Mouse (Mus musculus): ENCODE data around the gene Tnrc6b. TPM values are rescaled to one million over a fixed set of nuclear protein-coding genes. Genes with fewer than 3 reads are reported as not detected.

The Tnrc6b gene
- polyA plus RNA-seq, 1 experiment from 2014 or later: 36.8 TPM

DNA sequence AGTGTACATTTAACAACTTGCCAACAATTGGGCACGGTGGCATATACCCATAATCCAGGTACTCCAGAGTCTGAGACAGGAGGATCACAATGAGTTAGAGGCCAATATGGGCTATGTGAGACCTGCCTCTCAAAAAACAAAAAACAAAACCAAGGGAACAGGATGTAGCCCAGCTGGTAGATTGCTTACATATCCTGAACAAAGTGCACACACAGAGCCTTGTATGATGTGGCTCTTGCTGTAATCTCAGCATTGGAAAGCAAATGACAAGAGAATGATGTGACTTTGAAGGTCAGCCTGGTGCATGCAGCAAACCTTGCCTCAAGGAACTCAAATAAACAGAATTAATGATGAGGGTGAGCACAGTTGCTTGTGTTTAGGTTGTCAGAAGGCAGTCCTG is 30.7 kb downstream of the Tnrc6b start:
- no peak for ATAC-seq (ENCODE audit: insufficient number of reproducible peaks, low FRiP score)
- WGBS: 68% methylated on average over 1 of the region's 1 CpGs
- H3K4me2 ChIP-seq: no peak overlapping the region
- H3K9me3 ChIP-seq (replicated peaks): no peaks in the 10 kb centered on the region
- no peaks in the 10 kb centered on the region for H3K27me3 ChIP-seq (replicated peaks)
- no peak overlapping the region for H3K27ac ChIP-seq (ENCODE audit: poor library complexity, severe bottlenecking)
- no peak overlapping the region for H3K9ac ChIP-seq
- H3K36me3 ChIP-seq: no peaks in the 10 kb centered on the region
- 0 out of 2 replicates have a peak, but pooled peaks cover 5% of the 10 kb centered on the region for H3K4me1 ChIP-seq (replicated peaks)
- H3K4me3 ChIP-seq: no peak overlapping the region

DNA sequence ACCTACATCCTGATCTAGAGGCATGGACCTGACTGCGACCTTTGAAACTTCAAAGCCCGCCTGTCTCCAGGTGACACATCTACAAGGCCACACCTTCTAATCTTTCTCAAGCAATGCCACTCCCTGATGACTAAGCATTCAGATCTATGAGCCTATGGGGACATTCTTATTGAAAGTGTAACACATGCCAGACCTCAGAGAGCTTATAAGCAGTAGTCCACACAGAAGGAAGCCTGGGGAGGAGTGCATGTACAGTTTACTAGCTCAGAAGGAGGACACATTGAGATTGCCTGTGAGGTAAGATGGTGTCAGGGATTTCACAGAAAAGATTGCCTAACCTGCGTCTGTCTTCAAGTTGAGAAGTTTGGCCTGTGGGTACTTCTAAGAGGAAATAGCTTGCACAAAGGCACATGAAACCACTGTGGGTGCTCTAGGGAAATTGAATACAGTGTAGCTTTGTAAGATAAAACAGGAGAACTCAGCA is 31.9 kb downstream of the Tnrc6b start:
- peak; percentile 17; the same call in 1 of the 2 replicates for ATAC-seq (ENCODE audit: insufficient number of reproducible peaks, low FRiP score)
- Histone ChIP-seq H3K36me3 (no peaks in the 10 kb centered on the region), H3K27me3 (replicated peaks) (no peaks in the 10 kb centered on the region), H3K27ac (ENCODE audit: poor library complexity, severe bottlenecking) (no peak overlapping the region), H3K9ac (no peak overlapping the region), H3K9me3 (replicated peaks) (no peaks in the 10 kb centered on the region), H3K4me1 (replicated peaks) (0 out of 2 replicates have a peak, but pooled peaks cover 5% of the 10 kb centered on the region), H3K4me3 (no peak overlapping the region), H3K4me2 (no peak overlapping the region)
- WGBS: 78% methylated on average over 3 of the region's 3 CpGs

DNA sequence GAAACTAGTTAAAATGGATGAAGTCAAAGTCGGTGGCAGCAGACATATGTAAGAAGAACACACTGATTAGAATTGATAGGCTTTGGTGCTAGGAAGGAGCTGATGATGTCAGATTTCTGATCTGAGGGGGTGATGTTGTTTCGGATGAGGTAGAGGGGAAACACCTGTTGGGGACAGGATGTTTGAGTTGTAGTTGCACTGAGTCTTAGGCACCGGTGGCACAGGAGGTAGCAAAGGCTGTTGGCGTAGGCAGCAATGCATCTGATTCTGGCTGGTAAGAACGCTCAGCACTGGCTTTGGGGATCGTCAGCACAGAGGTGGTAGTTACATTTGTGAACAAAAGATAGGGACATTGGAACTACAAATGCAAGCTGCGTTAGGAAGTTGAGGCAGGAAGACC is 32.5 kb downstream of the Tnrc6b start:
- Histone ChIP-seq H3K4me1 (replicated peaks) (0 out of 2 replicates have a peak, but pooled peaks cover 5% of the 10 kb centered on the region), H3K27ac (ENCODE audit: poor library complexity, severe bottlenecking) (no peak overlapping the region), H3K36me3 (no peaks in the 10 kb centered on the region), H3K27me3 (replicated peaks) (no peaks in the 10 kb centered on the region), H3K4me3 (no peak overlapping the region; the same call in 1 of the 2 replicates), H3K9ac (no peak overlapping the region), H3K9me3 (replicated peaks) (no peaks in the 10 kb centered on the region), H3K4me2 (peak overlapping the region; percentile 22; the same call in 1 of the 2 replicates)
- WGBS: 70% methylated on average over 7 of the region's 7 CpGs
- ATAC-seq (ENCODE audit: insufficient number of reproducible peaks, low FRiP score): no peak

DNA sequence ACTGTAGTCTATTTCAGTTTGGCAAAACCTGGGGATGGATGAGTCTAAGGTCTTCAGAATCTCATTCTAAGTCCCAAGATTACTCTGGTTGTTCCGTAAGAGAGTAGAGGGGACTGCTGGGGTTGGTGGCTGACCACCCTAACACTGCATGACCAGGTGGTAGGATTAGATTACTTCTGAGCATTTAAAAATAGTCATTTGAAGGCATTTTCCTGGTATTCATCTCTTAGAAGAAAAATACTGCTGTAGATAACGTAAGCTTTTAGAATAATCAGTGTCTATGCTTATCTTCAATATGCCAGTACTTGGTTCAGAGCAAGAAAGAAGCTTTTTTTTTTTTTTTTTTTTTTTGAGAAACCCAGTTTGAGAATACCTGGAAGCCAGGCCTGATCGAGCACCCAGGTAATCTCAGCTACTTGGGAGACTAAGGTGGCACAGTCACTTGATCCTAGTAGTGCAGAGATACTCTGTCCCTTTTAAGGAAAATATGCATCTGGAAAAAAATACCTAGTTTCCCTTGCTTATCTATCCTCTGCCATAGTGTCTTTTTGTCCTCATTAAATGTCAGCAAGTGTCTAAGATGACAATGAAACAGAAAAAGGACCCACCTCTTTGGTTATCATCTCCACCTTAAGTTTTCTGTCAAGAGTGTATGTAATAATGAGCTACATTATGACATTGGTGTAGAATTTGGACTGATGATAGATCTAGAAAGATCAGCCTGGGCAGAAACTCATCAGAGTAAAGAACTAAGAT is 33.7 kb downstream of the Tnrc6b start:
- Histone ChIP-seq H3K27ac (ENCODE audit: poor library complexity, severe bottlenecking) (no peak overlapping the region), H3K4me1 (replicated peaks) (0 out of 2 replicates have a peak, but pooled peaks cover under 1% of the 10 kb centered on the region), H3K4me2 (0 out of 2 replicates have a peak overlapping the region, but pooled peaks have one; percentile 19), H3K36me3 (no peaks in the 10 kb centered on the region), H3K9me3 (replicated peaks) (no peaks in the 10 kb centered on the region), H3K9ac (no peak overlapping the region), H3K27me3 (replicated peaks) (no peaks in the 10 kb centered on the region), H3K4me3 (no peak overlapping the region)
- WGBS: 61% methylated on average over 3 of the region's 3 CpGs
- no peak for ATAC-seq (ENCODE audit: insufficient number of reproducible peaks, low FRiP score)

DNA sequence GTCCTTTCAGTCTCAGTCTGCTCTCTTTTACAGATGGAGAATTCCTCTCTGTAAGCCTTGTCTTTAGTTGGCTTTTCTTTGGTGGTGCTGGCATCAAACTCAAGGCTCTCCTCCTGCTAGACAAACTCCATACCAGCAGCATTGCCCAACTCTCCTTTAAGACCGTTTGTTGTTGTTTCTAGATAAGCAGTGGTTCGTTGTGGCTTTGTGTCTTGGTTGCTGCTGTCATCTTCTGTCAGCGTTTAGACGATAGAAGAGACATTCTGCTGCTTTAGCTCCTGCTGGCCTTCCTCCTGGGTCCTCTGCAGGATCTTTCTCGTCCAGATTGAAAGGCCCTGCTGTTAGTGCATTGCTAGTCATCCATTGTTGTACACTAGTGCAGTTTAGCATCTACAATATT is 37.9 kb downstream of the Tnrc6b start:
- H3K36me3 ChIP-seq: no peaks in the 10 kb centered on the region
- H3K9ac ChIP-seq: no peak overlapping the region
- H3K4me3 ChIP-seq: no peak overlapping the region
- H3K4me2 ChIP-seq: no peak overlapping the region
- H3K27ac ChIP-seq (ENCODE audit: poor library complexity, severe bottlenecking): no peak overlapping the region
- no peaks in the 10 kb centered on the region for H3K4me1 ChIP-seq (replicated peaks)
- peak; percentile 74; the same call in 1 of the 2 replicates for ATAC-seq (ENCODE audit: insufficient number of reproducible peaks, low FRiP score)
- H3K9me3 ChIP-seq (replicated peaks): no peaks in the 10 kb centered on the region
- WGBS: 10% methylated on average over 5 of the region's 5 CpGs
- no peaks in the 10 kb centered on the region for H3K27me3 ChIP-seq (replicated peaks)

DNA sequence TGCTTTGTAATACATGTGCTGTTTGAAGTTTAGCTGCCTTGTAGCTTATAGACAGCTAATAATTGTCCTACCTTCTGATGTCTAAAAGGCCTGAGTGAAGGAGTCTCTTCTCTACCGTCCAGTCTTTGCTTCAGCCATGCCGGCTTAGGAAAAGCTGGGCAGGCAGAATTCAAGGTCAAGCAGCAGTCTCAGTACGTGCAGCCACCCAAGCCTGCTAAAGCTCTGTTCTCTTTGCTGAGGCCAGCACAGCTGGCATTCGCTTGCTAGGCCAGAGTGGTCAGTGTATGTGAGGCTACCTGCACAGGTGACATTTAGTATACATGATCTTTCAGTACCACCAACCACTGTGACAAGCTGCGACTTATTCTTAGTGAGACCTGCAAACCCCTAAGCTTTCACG is 42.2 kb downstream of the Tnrc6b start:
- Histone ChIP-seq H3K9ac (no peak overlapping the region), H3K27me3 (replicated peaks) (no peaks in the 10 kb centered on the region), H3K9me3 (replicated peaks) (no peaks in the 10 kb centered on the region), H3K4me1 (replicated peaks) (no peaks in the 10 kb centered on the region), H3K4me2 (no peak overlapping the region), H3K27ac (ENCODE audit: poor library complexity, severe bottlenecking) (no peak overlapping the region), H3K4me3 (no peak overlapping the region), H3K36me3 (peaks cover 7% of the 10 kb centered on the region; the same call in 1 of the 2 replicates)
- WGBS: 64% methylated on average over 6 of the region's 6 CpGs
- no peak for ATAC-seq (ENCODE audit: insufficient number of reproducible peaks, low FRiP score)

DNA sequence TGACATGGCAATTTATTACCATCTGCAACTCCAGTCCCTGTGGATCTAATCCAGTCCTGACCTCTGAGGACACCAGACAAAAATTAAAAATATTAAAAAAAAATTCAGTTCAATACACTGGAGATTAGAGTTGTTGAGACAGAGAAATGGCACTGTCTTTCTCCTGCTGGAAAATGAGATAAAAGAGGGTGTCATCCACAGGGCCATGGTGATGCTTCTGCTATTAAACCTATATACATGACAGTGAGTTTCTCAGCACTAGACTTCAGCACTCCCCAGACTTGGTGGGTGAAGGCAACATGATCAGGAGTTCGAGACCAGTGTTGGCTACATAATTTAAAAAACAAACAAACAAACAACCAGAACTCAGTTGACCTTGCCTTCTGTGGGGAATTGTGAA is 43.0 kb downstream of the Tnrc6b start:
- peaks cover 7% of the 10 kb centered on the region; the same call in 1 of the 2 replicates for H3K36me3 ChIP-seq
- no peak overlapping the region for H3K27ac ChIP-seq (ENCODE audit: poor library complexity, severe bottlenecking)
- no peak overlapping the region for H3K9ac ChIP-seq
- WGBS: 91% methylated on average over 1 of the region's 1 CpGs
- H3K4me3 ChIP-seq: no peak overlapping the region
- no peak for ATAC-seq (ENCODE audit: insufficient number of reproducible peaks, low FRiP score)
- H3K4me2 ChIP-seq: no peak overlapping the region
- no peaks in the 10 kb centered on the region for H3K4me1 ChIP-seq (replicated peaks)
- H3K27me3 ChIP-seq (replicated peaks): no peaks in the 10 kb centered on the region
- H3K9me3 ChIP-seq (replicated peaks): no peaks in the 10 kb centered on the region

DNA sequence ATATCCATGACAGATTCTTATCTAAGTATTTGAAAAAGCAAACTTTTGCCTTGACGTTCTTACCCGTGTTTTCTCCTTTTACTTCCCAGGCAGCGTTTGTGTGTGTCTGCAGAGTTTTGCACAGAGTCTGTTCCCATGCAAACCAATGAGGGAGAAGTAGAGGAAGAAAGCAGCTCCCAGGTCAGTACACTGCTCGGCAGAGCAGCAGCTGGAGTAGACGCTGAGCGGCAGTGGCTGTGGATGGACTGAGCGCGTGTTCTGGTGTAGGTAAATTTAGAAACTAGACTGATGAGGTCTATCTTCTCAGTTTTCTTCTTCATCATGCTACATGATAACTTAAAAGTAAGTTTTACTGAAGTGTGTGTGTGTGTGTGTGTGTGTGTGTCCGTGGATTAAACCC is 48.3 kb downstream of the Tnrc6b start:
- H3K9me3 ChIP-seq (replicated peaks): no peaks in the 10 kb centered on the region
- no peak overlapping the region for H3K27ac ChIP-seq (ENCODE audit: poor library complexity, severe bottlenecking)
- no peak overlapping the region for H3K4me2 ChIP-seq
- H3K4me3 ChIP-seq: no peak overlapping the region
- no peak overlapping the region for H3K9ac ChIP-seq
- H3K4me1 ChIP-seq (replicated peaks): no peaks in the 10 kb centered on the region
- no peaks in the 10 kb centered on the region for H3K27me3 ChIP-seq (replicated peaks)
- WGBS: 80% methylated on average over 9 of the region's 9 CpGs
- peaks cover 10% of the 10 kb centered on the region; the same call in 1 of the 2 replicates for H3K36me3 ChIP-seq
- no peak for ATAC-seq (ENCODE audit: insufficient number of reproducible peaks, low FRiP score)

DNA sequence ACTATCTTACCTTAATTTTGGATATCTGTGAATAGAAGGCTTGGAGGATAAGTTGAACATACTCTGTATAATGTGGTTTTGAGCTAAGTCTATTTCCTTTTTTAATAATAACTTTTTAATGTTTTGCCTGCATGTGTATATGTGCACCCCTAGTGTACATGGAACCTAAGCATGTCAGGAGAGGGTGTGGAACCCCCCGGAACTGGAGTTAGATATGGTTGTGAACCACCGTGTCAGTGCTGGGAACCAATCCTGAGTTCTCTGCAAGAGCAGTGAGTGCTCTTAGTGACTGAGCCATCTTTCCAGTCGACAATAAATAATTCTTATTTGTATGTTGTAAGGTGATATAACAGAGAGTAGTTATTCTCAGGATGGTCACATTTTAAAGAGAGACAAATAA is 49.4 kb downstream of the Tnrc6b start:
- Histone ChIP-seq H3K4me3 (no peak overlapping the region), H3K4me1 (replicated peaks) (no peaks in the 10 kb centered on the region), H3K4me2 (no peak overlapping the region), H3K27ac (ENCODE audit: poor library complexity, severe bottlenecking) (no peak overlapping the region), H3K27me3 (replicated peaks) (no peaks in the 10 kb centered on the region), H3K36me3 (peaks cover 7% of the 10 kb centered on the region; the same call in 1 of the 2 replicates), H3K9me3 (replicated peaks) (no peaks in the 10 kb centered on the region), H3K9ac (no peak overlapping the region)
- 83% methylated on average over 3 of the region's 3 CpGs for WGBS
- no peak for ATAC-seq (ENCODE audit: insufficient number of reproducible peaks, low FRiP score)

DNA sequence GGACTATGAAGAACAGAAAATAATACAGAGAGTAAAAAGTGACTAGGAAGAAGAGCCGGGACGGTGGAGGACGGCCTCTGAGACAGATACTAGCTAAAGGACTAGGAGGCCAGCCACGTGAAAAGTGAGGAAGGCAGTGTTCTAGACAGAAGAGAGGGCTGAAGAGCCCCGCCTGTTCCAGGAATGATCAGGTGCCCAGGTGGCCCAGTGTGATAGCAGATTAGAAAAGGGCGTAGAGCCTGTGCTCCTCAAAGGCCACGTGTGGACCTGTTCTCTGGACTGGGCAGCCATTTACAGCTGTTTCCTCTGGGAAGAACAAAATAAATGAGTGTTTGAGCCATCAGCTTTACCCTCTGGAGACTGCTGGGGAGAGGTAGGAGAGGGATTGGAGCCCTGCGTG is 49.8 kb downstream of the Tnrc6b start:
- WGBS: 62% methylated on average over 8 of the region's 8 CpGs

DNA sequence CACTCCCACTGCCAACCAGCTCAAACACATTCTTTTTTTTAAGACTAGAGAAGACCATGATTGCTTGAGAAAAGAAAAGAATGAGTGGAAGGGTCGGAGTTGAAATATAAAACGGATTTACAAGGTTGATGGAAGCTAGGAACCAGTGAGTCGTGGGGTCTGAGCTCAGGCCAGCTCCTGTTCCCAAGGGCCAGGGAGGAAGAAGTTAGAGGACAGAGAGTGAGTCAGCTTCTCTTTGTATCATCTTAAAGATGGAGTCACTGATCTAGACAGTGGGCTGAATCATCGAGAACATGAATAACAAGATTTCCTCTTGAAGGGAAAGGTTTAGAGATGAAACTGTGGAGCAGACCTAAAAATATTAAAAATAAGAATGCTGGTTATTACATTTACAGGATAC is 51.5 kb downstream of the Tnrc6b start:
- Histone ChIP-seq H3K4me2 (no peak overlapping the region), H3K9me3 (replicated peaks) (no peaks in the 10 kb centered on the region), H3K27ac (ENCODE audit: poor library complexity, severe bottlenecking) (no peak overlapping the region), H3K36me3 (peaks cover 3% of the 10 kb centered on the region; the same call in 1 of the 2 replicates), H3K9ac (no peak overlapping the region), H3K4me3 (no peak overlapping the region), H3K4me1 (replicated peaks) (no peaks in the 10 kb centered on the region), H3K27me3 (replicated peaks) (no peaks in the 10 kb centered on the region)
- no peak for ATAC-seq (ENCODE audit: insufficient number of reproducible peaks, low FRiP score)
- 81% methylated on average over 4 of the region's 4 CpGs for WGBS

More for the DNA sequence above, 49.8 kb downstream of the Tnrc6b start:
- Histone ChIP-seq H3K27ac (ENCODE audit: poor library complexity, severe bottlenecking) (no peak overlapping the region), H3K36me3 (peaks cover 3% of the 10 kb centered on the region; the same call in 1 of the 2 replicates), H3K27me3 (replicated peaks) (no peaks in the 10 kb centered on the region), H3K4me1 (replicated peaks) (no peaks in the 10 kb centered on the region), H3K9me3 (replicated peaks) (no peaks in the 10 kb centered on the region), H3K4me2 (peak overlapping the region; percentile 11; the same call in 1 of the 2 replicates), H3K4me3 (no peak overlapping the region), H3K9ac (no peak overlapping the region)
- ATAC-seq (ENCODE audit: insufficient number of reproducible peaks, low FRiP score): peak; percentile 93
